Mouse (Mus musculus) limb, embryonic 12.5 days (tissue): ENCODE measurements around the gene Isoc2a. TPM values are rescaled to one million over a fixed set of nuclear protein-coding genes. Genes with fewer than 3 reads are reported as not detected.
A peak's percentile ranks its signal among the peaks of the same experiment; 100 is the strongest.

ENCODE experiments used
- ATAC-seq: fragments of 200-750 bp; cut with Nextera tagmentation; 2 replicates; pipeline ENCODE4 v1.8.0; 2017; ENCODE audit warnings: low read depth, moderate TSS enrichment; ENCODE audit not compliant: insufficient number of reproducible peaks, insufficient read depth, low FRiP score, low TSS enrichment
- H3K27ac ChIP-seq: fragments of 300-500 bp; sonication (generic); 2 replicates; pipeline ENCODE4 v1.5.1; 2016; ENCODE audit warnings: mild to moderate bottlenecking, moderate library complexity
- H3K27me3 ChIP-seq: fragments of 300-500 bp; sonication (generic); 2 replicates; pipeline ENCODE4 v1.6.1; 2016; ENCODE audit warnings: mild to moderate bottlenecking, moderate library complexity
- H3K36me3 ChIP-seq: fragments of 300-500 bp; sonication (generic); 2 replicates; pipeline ENCODE4 v1.6.1; 2016; ENCODE audit warnings: mild to moderate bottlenecking, moderate library complexity
- H3K4me1 ChIP-seq: fragments of 300-500 bp; sonication (generic); replicated peaks from 2 replicates; pipeline ENCODE4 v1.6.1; 2016
- H3K4me2 ChIP-seq: fragments of 300-500 bp; sonication (generic); 2 replicates; pipeline ENCODE4 v1.6.1; 2016; ENCODE audit warnings: mild to moderate bottlenecking, moderate library complexity
- H3K4me3 ChIP-seq: fragments of 300-500 bp; sonication (generic); replicated peaks from 2 replicates; pipeline ENCODE4 v1.5.1; 2016; ENCODE audit warnings: mild to moderate bottlenecking
- H3K9ac ChIP-seq: fragments of 300-500 bp; sonication (generic); replicated peaks from 2 replicates; pipeline ENCODE4 v1.6.1; 2016; ENCODE audit warnings: mild to moderate bottlenecking, moderate library complexity
- H3K9me3 ChIP-seq: fragments of 300-500 bp; sonication (generic); 2 replicates; pipeline ENCODE4 v1.6.1; 2016; ENCODE audit warnings: mild to moderate bottlenecking, moderate library complexity
- WGBS: fragments of 180-500 bp; shearing (Covaris S2); methylation state at CpG from one replicate; pipeline ENCODE4 v1.1.7; 2016; 5-methylcytosine and 5-hydroxymethylcytosine counted together
- polyA plus RNA-seq: library from polyadenylated mRNA; unstranded; fragments of >200 nt; fragmentation: Nextera tagmentation; extraction: Ambion mirVana; gene quantifications from 2 replicates; pipeline ENCODE4 v1.2.1, GENCODE M21; 2016

The Isoc2a gene
- polyA plus RNA-seq, 1 experiment from 2014 or later, result 1.3 TPM

GRCm38 (mm10) chr7:4899649-4900522 lies 22.9 kb downstream of the Isoc2a start:
- Histone ChIP-seq H3K4me1 (0 out of 2 replicates have a peak, but pooled peaks cover 2% of the 10 kb centered on the region), H3K27ac (no peak overlapping the region), H3K4me2 (peak overlapping the region; percentile 50), H3K4me3 (peak overlapping the region; percentile 16), H3K36me3 (no peaks in the 10 kb centered on the region), H3K9ac (no peak overlapping the region; the same call in 1 of the 2 replicates), H3K9me3 (peaks cover 4% of the 10 kb centered on the region), H3K27me3 (peaks cover 33% of the 10 kb centered on the region)
- no peak for ATAC-seq
- WGBS, result 7% methylated on average over 19 of the region's 19 CpGs

DNA sequence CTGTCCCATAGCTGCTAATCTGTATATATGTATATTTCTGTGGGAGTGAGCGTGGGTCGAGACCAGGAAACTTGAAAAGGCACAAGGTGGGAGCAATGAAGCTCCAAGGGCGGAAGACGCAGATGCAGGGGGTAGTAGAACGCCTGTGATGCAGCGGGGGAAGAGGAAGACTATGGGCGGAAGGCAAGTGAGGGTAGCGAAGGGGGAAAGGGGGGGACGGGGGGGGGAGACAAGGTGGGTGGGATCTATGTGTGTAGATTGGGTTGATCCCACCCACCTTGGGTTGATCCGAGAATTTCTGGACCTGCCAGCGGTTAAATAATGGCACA lies 23.5 kb downstream of the Isoc2a start:
- ATAC-seq, result no peak
- 0 out of 2 replicates have a peak overlapping the region, but pooled peaks have one; percentile 5 for H3K4me2 ChIP-seq
- WGBS, result 35% methylated on average over 11 of the region's 11 CpGs
- H3K9ac ChIP-seq, result no peak overlapping the region
- 0 out of 2 replicates have a peak, but pooled peaks cover 2% of the 10 kb centered on the region for H3K4me1 ChIP-seq
- H3K4me3 ChIP-seq, result no peak overlapping the region
- no peaks in the 10 kb centered on the region for H3K36me3 ChIP-seq
- no peak overlapping the region for H3K27ac ChIP-seq
- peaks cover 33% of the 10 kb centered on the region for H3K27me3 ChIP-seq
- H3K9me3 ChIP-seq, result peaks cover 4% of the 10 kb centered on the region

- Histone ChIP-seq H3K4me2 (no peak overlapping the region), H3K4me3 (no peak overlapping the region), H3K27me3 (peaks cover 33% of the 10 kb centered on the region), H3K36me3 (no peaks in the 10 kb centered on the region), H3K9me3 (peaks cover 4% of the 10 kb centered on the region), H3K27ac (no peak overlapping the region), H3K9ac (no peak overlapping the region), H3K4me1 (0 out of 2 replicates have a peak, but pooled peaks cover 2% of the 10 kb centered on the region)
- WGBS, result 49% methylated on average over 8 of the region's 8 CpGs
- no peak for ATAC-seq
Observed at GRCm38 (mm10) chr7:4901171-4901570, 24.2 kb downstream of the Isoc2a start.

DNA sequence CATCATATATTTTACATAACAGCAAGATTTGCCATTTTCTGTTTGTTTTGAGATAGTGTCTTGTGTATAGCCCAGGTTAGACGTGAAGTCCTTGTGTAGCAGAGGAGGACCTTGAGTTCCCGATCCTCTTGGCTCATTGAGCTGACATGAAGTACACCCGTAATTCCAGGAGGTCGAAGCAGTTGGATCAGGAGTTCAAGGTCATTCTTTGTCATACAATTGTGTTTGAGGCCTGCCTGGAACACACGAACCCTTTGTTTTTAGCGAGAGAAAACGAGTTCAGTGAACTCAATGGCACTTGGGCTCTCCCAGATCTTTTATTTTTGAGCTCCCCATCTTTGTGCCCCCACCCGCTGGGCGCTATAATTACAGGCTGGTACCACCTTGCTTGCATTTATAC lies 25.5 kb downstream of the Isoc2a start:
- ATAC-seq, result no peak
- Histone ChIP-seq H3K27ac (no peak overlapping the region), H3K4me2 (no peak overlapping the region), H3K4me3 (no peak overlapping the region), H3K9ac (no peak overlapping the region), H3K27me3 (peaks cover 33% of the 10 kb centered on the region), H3K4me1 (0 out of 2 replicates have a peak, but pooled peaks cover 2% of the 10 kb centered on the region), H3K36me3 (no peaks in the 10 kb centered on the region), H3K9me3 (peaks cover 4% of the 10 kb centered on the region)
- 82% methylated on average over 9 of the region's 9 CpGs for WGBS

DNA sequence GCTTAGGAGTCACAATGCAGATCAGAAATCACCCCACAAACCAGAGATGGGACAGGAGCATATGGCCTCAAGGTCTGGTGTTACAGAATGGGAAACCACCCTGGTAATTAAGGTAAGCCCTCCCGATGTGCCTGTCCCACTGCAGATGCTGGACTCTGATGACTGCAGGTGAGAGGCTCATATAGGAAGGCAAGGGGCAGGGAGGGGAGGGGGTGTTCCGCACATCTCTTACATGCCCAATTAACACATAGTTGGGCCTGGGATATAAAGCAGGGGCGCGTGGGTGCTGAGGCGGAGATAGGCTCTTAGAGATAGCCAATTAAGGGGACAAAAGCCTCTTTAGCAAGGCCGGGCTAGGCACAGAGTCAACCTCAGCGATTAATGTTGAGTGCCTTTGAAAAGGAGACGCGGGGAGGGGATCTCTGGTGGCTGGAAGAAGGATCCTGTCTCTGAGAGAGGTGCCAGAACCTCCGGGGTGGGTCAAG lies 29.6 kb downstream of the Isoc2a start, which contains the start of gene Gm36210:
TSS of gene Gm36210 (minus strand) at position 51 of the 485 bp plus-strand sequence.
- 68% methylated on average over 10 of the region's 10 CpGs for WGBS
- H3K27ac ChIP-seq, result no peak within 1 kb of the TSS

DNA sequence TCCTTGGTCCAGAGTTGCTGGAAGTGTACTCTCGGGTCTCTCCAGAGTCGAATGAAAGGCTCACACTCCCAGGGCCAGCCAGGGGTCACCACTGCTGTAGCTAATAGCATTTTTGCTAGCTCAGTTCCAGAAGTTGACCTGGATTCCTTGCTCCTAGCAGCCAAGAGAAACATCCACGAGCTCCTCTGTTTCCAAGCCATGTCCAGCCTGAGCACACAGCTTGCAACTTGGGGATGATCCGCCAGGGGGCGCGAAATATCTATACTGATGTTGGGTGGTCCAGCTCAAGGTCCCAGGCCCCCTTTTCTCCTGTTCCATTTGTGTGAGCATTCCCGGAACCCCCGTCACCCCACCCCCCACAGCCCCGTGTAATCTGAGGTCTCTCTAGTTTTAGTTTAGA lies 34.6 kb downstream of the Isoc2a start:
- Histone ChIP-seq H3K4me1 (peaks cover 8% of the 10 kb centered on the region), H3K27me3 (no peaks in the 10 kb centered on the region), H3K9me3 (no peaks in the 10 kb centered on the region), H3K9ac (no peak overlapping the region), H3K36me3 (no peaks in the 10 kb centered on the region), H3K4me2 (no peak overlapping the region), H3K27ac (no peak overlapping the region), H3K4me3 (no peak overlapping the region)
- no peak for ATAC-seq
- 37% methylated on average over 9 of the region's 9 CpGs for WGBS

More for the DNA sequence above, 29.6 kb downstream of the Isoc2a start, which contains the start of gene Gm36210:
- Histone ChIP-seq H3K27me3 (no peaks in the 10 kb centered on the region), H3K9ac (no peak within 1 kb of the TSS; the same call in 1 of the 2 replicates), H3K36me3 (no peaks in the 10 kb centered on the region), H3K4me3 (no peak within 1 kb of the TSS), H3K4me2 (no peak within 1 kb of the TSS), H3K4me1 (no peaks in the 10 kb centered on the region; the same call in 1 of the 2 replicates), H3K9me3 (no peaks in the 10 kb centered on the region; the same call in 1 of the 2 replicates)
- ATAC-seq, result no peak

DNA sequence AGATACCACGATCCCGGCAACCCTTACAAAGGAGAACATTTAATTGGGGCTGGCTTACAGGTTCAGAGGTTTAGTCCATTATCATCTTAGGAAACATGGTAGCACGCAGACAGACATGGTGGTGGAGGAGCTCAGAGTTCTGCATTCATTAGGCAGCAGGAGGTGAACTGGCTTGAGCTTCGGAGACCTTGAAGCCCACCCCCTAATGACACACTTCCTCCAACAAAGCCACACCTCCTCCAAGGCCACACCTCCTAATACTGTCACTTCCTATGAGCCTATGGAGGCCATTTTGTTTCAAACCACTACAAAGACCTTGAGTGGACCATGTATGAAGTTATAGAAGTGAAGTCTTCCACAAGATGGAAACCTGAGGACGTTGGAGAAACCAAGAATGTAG lies 35.3 kb downstream of the Isoc2a start:
- H3K27me3 ChIP-seq, result no peaks in the 10 kb centered on the region
- no peak for ATAC-seq
- no peak overlapping the region for H3K4me2 ChIP-seq
- peaks cover 14% of the 10 kb centered on the region for H3K4me1 ChIP-seq
- 66% methylated on average over 5 of the region's 5 CpGs for WGBS
- H3K36me3 ChIP-seq, result 0 out of 2 replicates have a peak, but pooled peaks cover 1% of the 10 kb centered on the region
- no peak overlapping the region for H3K4me3 ChIP-seq
- H3K9me3 ChIP-seq, result no peaks in the 10 kb centered on the region
- no peak overlapping the region for H3K27ac ChIP-seq
- no peak overlapping the region for H3K9ac ChIP-seq

- Histone ChIP-seq H3K27me3 (no peaks in the 10 kb centered on the region), H3K4me1 (peaks cover 14% of the 10 kb centered on the region), H3K36me3 (peaks cover 30% of the 10 kb centered on the region), H3K27ac (peak within 1 kb of the TSS; percentile 98), H3K9ac (peak within 1 kb of the TSS; percentile 88), H3K4me2 (peak within 1 kb of the TSS; percentile 87), H3K9me3 (no peaks in the 10 kb centered on the region), H3K4me3 (peak within 1 kb of the TSS; percentile 62)
- WGBS, result under 1% methylated on average over 54 of the region's 56 CpGs
- ATAC-seq, result peak; percentile 82
Observed at GRCm38 (mm10) chr7:4915007-4915665, 38.2 kb downstream of the Isoc2a start, which contains the start of gene Zfp628. Gene Zfp628 (plus strand): TSS chr7:4915217.

DNA sequence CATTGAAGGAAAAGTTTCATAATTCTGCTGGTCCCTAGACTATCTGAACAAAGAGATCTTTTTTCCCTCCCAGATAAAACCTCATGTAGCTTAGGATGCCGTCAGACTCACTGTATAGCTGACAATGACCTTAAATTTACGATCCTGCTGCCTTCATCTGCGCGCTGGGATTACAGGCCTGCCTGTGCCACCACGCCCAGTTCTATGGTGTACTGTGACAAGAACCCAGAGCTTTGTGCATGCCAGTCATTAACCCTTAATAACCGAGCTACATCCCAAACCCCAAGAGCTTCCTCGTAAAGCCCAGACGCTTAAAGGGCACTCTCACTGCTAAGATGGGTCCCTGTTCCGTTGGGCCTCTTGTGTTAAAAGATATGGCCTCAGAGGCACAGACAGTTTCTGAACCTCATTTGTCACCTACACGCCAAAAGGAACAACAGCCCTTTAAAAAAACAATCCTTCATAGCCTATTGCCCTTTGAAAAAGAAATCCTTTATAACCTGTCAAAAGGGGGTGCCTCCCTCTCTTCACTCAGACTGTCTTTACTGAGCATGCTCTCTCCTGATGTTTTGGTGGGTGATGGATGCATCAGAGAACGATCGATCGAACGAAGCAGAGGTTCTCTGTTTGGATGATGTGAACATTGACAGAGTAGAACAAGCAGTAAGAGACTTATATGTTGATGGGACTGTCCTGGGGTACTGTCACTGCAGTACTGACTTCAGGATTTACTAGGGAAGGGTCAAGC lies 38.9 kb downstream of the Isoc2a start:
- ATAC-seq, result peak; percentile 13

DNA sequence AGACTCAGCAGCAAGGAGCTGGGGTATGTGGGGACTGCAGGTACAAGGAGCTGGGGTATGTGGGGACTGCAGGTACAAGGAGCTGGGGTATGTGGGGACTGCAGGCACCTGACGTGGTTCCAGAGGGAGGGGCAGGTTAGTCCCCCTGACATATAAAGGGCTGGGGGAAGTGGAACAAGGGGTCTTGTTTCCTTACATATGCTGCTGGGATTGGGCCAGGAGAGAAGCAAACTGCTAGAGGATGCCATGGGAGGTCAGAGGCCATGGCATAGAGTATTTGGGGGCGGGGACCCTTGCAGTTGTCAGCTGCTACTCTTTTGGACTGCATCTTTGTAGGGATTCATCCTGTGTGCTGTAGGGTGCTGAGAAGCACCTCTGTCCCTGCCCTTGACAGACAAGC lies 40.5 kb downstream of the Isoc2a start:
- no peak for ATAC-seq
- H3K27ac ChIP-seq, result no peak overlapping the region
- H3K4me1 ChIP-seq, result peaks cover 34% of the 10 kb centered on the region
- WGBS, result 93% methylated on average over 2 of the region's 2 CpGs
- H3K4me3 ChIP-seq, result no peak overlapping the region
- peaks cover 47% of the 10 kb centered on the region for H3K36me3 ChIP-seq
- H3K9me3 ChIP-seq, result no peaks in the 10 kb centered on the region
- no peak overlapping the region for H3K9ac ChIP-seq
- no peaks in the 10 kb centered on the region for H3K27me3 ChIP-seq
- 0 out of 2 replicates have a peak overlapping the region, but pooled peaks have one; percentile 87 for H3K4me2 ChIP-seq

More for the DNA sequence above, 38.9 kb downstream of the Isoc2a start:
- Histone ChIP-seq H3K27ac (peak overlapping the region; percentile 98), H3K4me3 (peak overlapping the region; percentile 62), H3K4me2 (peak overlapping the region; percentile 87), H3K9ac (peak overlapping the region; percentile 88), H3K36me3 (peaks cover 37% of the 10 kb centered on the region), H3K4me1 (peaks cover 18% of the 10 kb centered on the region), H3K9me3 (no peaks in the 10 kb centered on the region), H3K27me3 (no peaks in the 10 kb centered on the region)
- WGBS, result 18% methylated on average over 14 of the region's 14 CpGs
